Mouse (Mus musculus) midbrain, embryonic 14.5 days (tissue): Measurements from ENCODE around the gene Trap1a. TPM values are rescaled to one million over a fixed set of nuclear protein-coding genes. Genes with fewer than 3 reads are reported as not detected.
"Not testable (repeated sequence)": the region's sequence is repeated elsewhere in the genome, so short reads cannot be mapped to it uniquely, and the experiment has no call there.

ENCODE experiments used
- ATAC-seq: fragments of 200-750 bp; cut with Nextera tagmentation; 2 replicates; pipeline ENCODE4 v1.8.0; 2017; ENCODE audit warnings: moderate number of reproducible peaks, moderate library complexity; ENCODE audit not compliant: low FRiP score, low TSS enrichment
- DNase-seq: peaks from one replicate; pipeline ENCODE4 v3.0.0-alpha.2; 2015
- H3K27ac ChIP-seq: fragments of 300-500 bp; sonication (generic); replicated peaks from 2 replicates; pipeline ENCODE4 v1.5.1; 2014; ENCODE audit warnings: mild to moderate bottlenecking, low read depth, low read length, moderate library complexity
- H3K27me3 ChIP-seq: fragments of 300-500 bp; sonication (generic); 2 replicates; pipeline ENCODE4 v1.6.1; 2014; ENCODE audit warnings: low read length, control low read depth, mixed read lengths; ENCODE audit not compliant: control insufficient read depth, insufficient read depth
- H3K36me3 ChIP-seq: fragments of 300-500 bp; sonication (generic); 2 replicates; pipeline ENCODE4 v1.6.1; 2014; ENCODE audit warnings: low read length, control low read depth; ENCODE audit not compliant: control insufficient read depth, insufficient read depth
- H3K4me1 ChIP-seq: fragments of 300-500 bp; sonication (generic); 2 replicates; pipeline ENCODE4 v1.6.1; 2014; ENCODE audit warnings: mild to moderate bottlenecking, antibody characterized with exemption, low read length, control low read depth; ENCODE audit not compliant: control insufficient read depth, insufficient read depth
- H3K4me2 ChIP-seq: fragments of 300-500 bp; sonication (generic); 2 replicates; pipeline ENCODE4 v1.6.1; 2014; ENCODE audit warnings: mild to moderate bottlenecking, low read length, moderate library complexity
- H3K4me3 ChIP-seq: fragments of 300-500 bp; sonication (generic); replicated peaks from 2 replicates; pipeline ENCODE4 v1.5.1; 2014; ENCODE audit warnings: low read depth, low read length
- H3K9ac ChIP-seq: fragments of 300-500 bp; sonication (generic); replicated peaks from 2 replicates; pipeline ENCODE4 v1.6.1; 2014; ENCODE audit warnings: mild to moderate bottlenecking, low read length, moderate library complexity
- H3K9me3 ChIP-seq: fragments of 300-500 bp; sonication (generic); 2 replicates; pipeline ENCODE4 v1.6.1; 2016; ENCODE audit warnings: low read length, control low read depth, mixed read lengths; ENCODE audit not compliant: control insufficient read depth
- WGBS: fragments of 180-500 bp; shearing (Covaris S2); extraction: QIAGEN DNeasy Blood & Tissue Kit; methylation state at CpG from one replicate; pipeline ENCODE4 v1.1.7; 2014; 5-methylcytosine and 5-hydroxymethylcytosine counted together
- polyA plus RNA-seq: library from polyadenylated mRNA; unstranded; fragments of >200 nt; fragmentation: Nextera tagmentation; extraction: Ambion mirVana; gene quantifications from 2 replicates; pipeline ENCODE4 v1.2.1, GENCODE M21; 2014

Gene Trap1a
- not detected in 2 replicates for polyA plus RNA-seq

- Histone ChIP-seq H3K4me3 (no peak within 1 kb of the TSS), H3K4me2 (no peak within 1 kb of the TSS), H3K9ac (no peak within 1 kb of the TSS), H3K4me1 (no peaks in the 10 kb centered on the region), H3K27me3 (no peaks in the 10 kb centered on the region), H3K9me3 (no peaks in the 10 kb centered on the region), H3K27ac (no peak within 1 kb of the TSS), H3K36me3 (no peaks in the 10 kb centered on the region)
- 90% methylated on average over 24 of the region's 24 CpGs for WGBS
- DNase-seq (no peak), ATAC-seq (no peak)
Measured at GRCm38 (mm10) chrX:139333263-139333994, at the start of gene Trap1a. Gene Trap1a, plus strand, starts transcription at chrX:139333683.

- H3K9me3 ChIP-seq = no peaks in the 10 kb centered on the region
- 80% methylated on average over 2 of the region's 2 CpGs for WGBS
- no peak for ATAC-seq
Measured at GRCm38 (mm10) chrX:139293114-139293513, 40.4 kb upstream of the Trap1a start.

GRCm38 (mm10) chrX:139295325-139295724 is 38.2 kb upstream of the Trap1a start:
- no peak for DNase-seq

More at GRCm38 (mm10) chrX:139293114-139293513, 40.4 kb upstream of the Trap1a start:
- Histone ChIP-seq H3K36me3 (no peaks in the 10 kb centered on the region), H3K9ac (no peak overlapping the region), H3K27ac (no peak overlapping the region), H3K4me3 (no peak overlapping the region), H3K27me3 (no peaks in the 10 kb centered on the region), H3K4me1 (no peaks in the 10 kb centered on the region), H3K4me2 (no peak overlapping the region)
- DNase-seq = no peak

GRCm38 (mm10) chrX:139317356-139317755 is 16.1 kb upstream of the Trap1a start:
- not testable (repeated sequence) for DNase-seq, H3K27me3 ChIP-seq, H3K27ac ChIP-seq, ATAC-seq, H3K9me3 ChIP-seq, H3K36me3 ChIP-seq, H3K9ac ChIP-seq, H3K4me1 ChIP-seq, H3K4me3 ChIP-seq, H3K4me2 ChIP-seq
- 49% methylated on average over 5 of the region's 5 CpGs for WGBS

More at GRCm38 (mm10) chrX:139295325-139295724, 38.2 kb upstream of the Trap1a start:
- Histone ChIP-seq H3K4me1 (no peaks in the 10 kb centered on the region), H3K36me3 (no peaks in the 10 kb centered on the region), H3K27ac (no peak overlapping the region), H3K9me3 (no peaks in the 10 kb centered on the region), H3K9ac (no peak overlapping the region), H3K4me3 (no peak overlapping the region), H3K4me2 (no peak overlapping the region), H3K27me3 (no peaks in the 10 kb centered on the region)
- ATAC-seq = no peak
- WGBS = 74% methylated on average over 1 of the region's 1 CpGs

- ATAC-seq = no peak
- DNase-seq = no peak
- H3K9me3 ChIP-seq = no peaks in the 10 kb centered on the region
- no peak overlapping the region for H3K4me3 ChIP-seq
- 92% methylated on average over 9 of the region's 9 CpGs for WGBS
- H3K9ac ChIP-seq = no peak overlapping the region
- no peak overlapping the region for H3K27ac ChIP-seq
- no peak overlapping the region for H3K4me2 ChIP-seq
- no peaks in the 10 kb centered on the region for H3K4me1 ChIP-seq
- no peaks in the 10 kb centered on the region for H3K27me3 ChIP-seq
- H3K36me3 ChIP-seq = no peaks in the 10 kb centered on the region
Measured at GRCm38 (mm10) chrX:139332583-139332982, 900 bp upstream of the Trap1a start.

GRCm38 (mm10) chrX:139334504-139335418 is 1.3 kb downstream of the Trap1a start:
- ATAC-seq = no peak
- Histone ChIP-seq H3K9me3 (no peaks in the 10 kb centered on the region), H3K4me3 (no peak overlapping the region), H3K36me3 (no peaks in the 10 kb centered on the region), H3K4me2 (no peak overlapping the region), H3K27ac (no peak overlapping the region), H3K4me1 (no peaks in the 10 kb centered on the region), H3K27me3 (no peaks in the 10 kb centered on the region), H3K9ac (no peak overlapping the region)
- DNase-seq = no peak
- 87% methylated on average over 14 of the region's 14 CpGs for WGBS

- ATAC-seq = no peak
- 81% methylated on average over 3 of the region's 3 CpGs for WGBS
- no peaks in the 10 kb centered on the region for H3K4me1 ChIP-seq
Measured at GRCm38 (mm10) chrX:139335419-139336074, 2.1 kb downstream of the Trap1a start.

GRCm38 (mm10) chrX:139339553-139339952 is 6.1 kb downstream of the Trap1a start:
- DNase-seq (no peak), ATAC-seq (no peak)
- no peak overlapping the region for H3K27ac ChIP-seq
- H3K4me3 ChIP-seq = no peak overlapping the region
- no peaks in the 10 kb centered on the region for H3K9me3 ChIP-seq
- H3K9ac ChIP-seq = no peak overlapping the region
- no peaks in the 10 kb centered on the region for H3K36me3 ChIP-seq
- 93% methylated on average over 4 of the region's 4 CpGs for WGBS
- H3K4me2 ChIP-seq = no peak overlapping the region
- no peaks in the 10 kb centered on the region for H3K27me3 ChIP-seq
- H3K4me1 ChIP-seq = no peaks in the 10 kb centered on the region

More at GRCm38 (mm10) chrX:139335419-139336074, 2.1 kb downstream of the Trap1a start:
- Histone ChIP-seq H3K27ac (no peak overlapping the region), H3K9me3 (no peaks in the 10 kb centered on the region), H3K9ac (no peak overlapping the region), H3K36me3 (no peaks in the 10 kb centered on the region), H3K4me3 (no peak overlapping the region), H3K4me2 (no peak overlapping the region), H3K27me3 (no peaks in the 10 kb centered on the region)
- no peak for DNase-seq
